Mouse (Mus musculus) stomach, postnatal 0 days (tissue): Measurements from ENCODE around the gene Pkdcc. TPM values are rescaled to one million over a fixed set of nuclear protein-coding genes. Genes with fewer than 3 reads are reported as not detected.

Source experiments
- ATAC-seq: fragments of 200-750 bp; cut with Nextera tagmentation; 2 replicates; pipeline ENCODE4 v1.8.0; 2017; ENCODE audit not compliant: low FRiP score, low TSS enrichment
- DNase-seq: peaks from one replicate; pipeline ENCODE4 v3.0.0-alpha.2; 2016; ENCODE audit warnings: low spot score
- H3K27ac ChIP-seq: fragments of 300-500 bp; sonication (generic); replicated peaks from 2 replicates; pipeline ENCODE4 v1.5.1; 2014; ENCODE audit warnings: mild to moderate bottlenecking, control low read depth
- H3K27me3 ChIP-seq: fragments of 300-500 bp; sonication (generic); 2 replicates; pipeline ENCODE4 v1.6.1; 2014; ENCODE audit warnings: low read length; ENCODE audit not compliant: control insufficient read depth, insufficient read depth
- H3K36me3 ChIP-seq: fragments of 300-500 bp; sonication (generic); 2 replicates; pipeline ENCODE4 v1.6.1; 2014; ENCODE audit warnings: low read length, mixed read lengths; ENCODE audit not compliant: control insufficient read depth, insufficient read depth
- H3K4me1 ChIP-seq: fragments of 300-500 bp; sonication (generic); replicated peaks from 2 replicates; pipeline ENCODE4 v1.6.1; 2014; ENCODE audit warnings: antibody characterized with exemption; ENCODE audit not compliant: control insufficient read depth, insufficient read depth
- H3K4me2 ChIP-seq: fragments of 300-500 bp; sonication (generic); replicated peaks from 2 replicates; pipeline ENCODE4 v1.6.1; 2014; ENCODE audit warnings: low read depth, mild to moderate bottlenecking, control low read depth, moderate library complexity
- H3K4me3 ChIP-seq: fragments of 300-500 bp; sonication (generic); 2 replicates; pipeline ENCODE4 v1.5.1; 2014; ENCODE audit warnings: low read depth, low read length, control low read depth
- H3K9ac ChIP-seq: fragments of 300-500 bp; sonication (generic); 2 replicates; pipeline ENCODE4 v1.6.1; 2014; ENCODE audit warnings: mild to moderate bottlenecking, low read length, control low read depth, mixed read lengths
- H3K9me3 ChIP-seq: fragments of 300-500 bp; sonication (generic); 2 replicates; pipeline ENCODE4 v1.6.1; 2016; ENCODE audit warnings: low read length; ENCODE audit not compliant: control insufficient read depth
- CTCF ChIP-seq: IDR thresholded peaks from 2 replicates; pipeline ENCODE4 v1.5.1; 2016; ENCODE audit warnings: antibody characterized with exemption, low read depth, mild to moderate bottlenecking, moderate library complexity
- EP300 ChIP-seq: optimal IDR thresholded peaks from 2 replicates; pipeline ENCODE3; 2016; ENCODE audit warnings: antibody characterized with exemption
- WGBS: fragments of 180-500 bp; shearing (Covaris S2); extraction: QIAGEN DNeasy Blood & Tissue Kit; methylation state at CpG from one replicate; pipeline ENCODE4 v1.1.7; 2014; 5-methylcytosine and 5-hydroxymethylcytosine counted together
- polyA plus RNA-seq: library from polyadenylated mRNA; unstranded; fragments of >200 nt; fragmentation: Nextera tagmentation; extraction: Ambion mirVana; gene quantifications from 2 replicates; pipeline ENCODE4 v1.2.1, GENCODE M21; 2015

Pkdcc gene
- polyA plus RNA-seq, 1 experiment from 2014 or later: 10.3 TPM

- no peak for TF ChIP-seq CTCF
- H3K9me3 ChIP-seq: no peaks in the 10 kb centered on the region
- no peaks in the 10 kb centered on the region for H3K27me3 ChIP-seq
- no peak overlapping the region for H3K4me2 ChIP-seq
- whole genome bisulfite sequencing: 57% methylated on average over 7 of the region's 7 CpGs
- H3K36me3 ChIP-seq: no peaks in the 10 kb centered on the region
- H3K27ac ChIP-seq: no peak overlapping the region
- no peaks in the 10 kb centered on the region for H3K4me1 ChIP-seq
- no peak overlapping the region for H3K9ac ChIP-seq
- H3K4me3 ChIP-seq: no peak overlapping the region
- DNase-seq (no peak), ATAC-seq (no peak)
Measured at GRCm38 (mm10) chr17:83246090-83246489, 31.0 kb downstream of the Pkdcc start.

- 64% methylated on average over 4 of the region's 4 CpGs for WGBS
- Histone ChIP-seq H3K4me1 (no peaks in the 10 kb centered on the region), H3K36me3 (no peaks in the 10 kb centered on the region), H3K4me3 (no peak overlapping the region), H3K27me3 (no peaks in the 10 kb centered on the region), H3K27ac (no peak overlapping the region), H3K9me3 (no peaks in the 10 kb centered on the region), H3K4me2 (no peak overlapping the region), H3K9ac (no peak overlapping the region)
- DNase-seq (no peak), ATAC-seq (no peak)
- TF ChIP-seq CTCF: no peak
- TF ChIP-seq EP300: no peak
Measured at GRCm38 (mm10) chr17:83247176-83247575, 32.1 kb downstream of the Pkdcc start.

- no peak for DNase-seq
- H3K4me3 ChIP-seq: no peak overlapping the region
- ATAC-seq: no peak
- no peak overlapping the region for H3K27ac ChIP-seq
- H3K27me3 ChIP-seq: no peaks in the 10 kb centered on the region
- WGBS: 57% methylated on average over 2 of the region's 2 CpGs
- no peak overlapping the region for H3K4me2 ChIP-seq
- no peak overlapping the region for H3K9ac ChIP-seq
- H3K36me3 ChIP-seq: no peaks in the 10 kb centered on the region
- no peaks in the 10 kb centered on the region for H3K9me3 ChIP-seq
- H3K4me1 ChIP-seq: no peaks in the 10 kb centered on the region
- TF ChIP-seq EP300: no peak
- no peak for TF ChIP-seq CTCF
Measured at GRCm38 (mm10) chr17:83248467-83248866, 33.4 kb downstream of the Pkdcc start.

GRCm38 (mm10) chr17:83250903-83251526, 35.9 kb downstream of the Pkdcc start:
- H3K27me3 ChIP-seq: no peaks in the 10 kb centered on the region
- no peaks in the 10 kb centered on the region for H3K4me1 ChIP-seq
- 55% methylated on average over 18 of the region's 18 CpGs for WGBS
- H3K9me3 ChIP-seq: no peaks in the 10 kb centered on the region
- ATAC-seq (no peak), DNase-seq (no peak)
- TF ChIP-seq EP300 (no peak), CTCF (no peak)
- H3K36me3 ChIP-seq: no peaks in the 10 kb centered on the region
- H3K4me2 ChIP-seq: no peak overlapping the region
- no peak overlapping the region for H3K4me3 ChIP-seq
- H3K27ac ChIP-seq: no peak overlapping the region
- no peak overlapping the region for H3K9ac ChIP-seq

- H3K9ac ChIP-seq: no peak overlapping the region
- peak; percentile 53; the same call in 1 of the 2 replicates for ATAC-seq
- no peaks in the 10 kb centered on the region for H3K9me3 ChIP-seq
- TF ChIP-seq CTCF: peak; percentile 95
- no peak for TF ChIP-seq EP300
- no peak overlapping the region for H3K27ac ChIP-seq
- 26% methylated on average over 12 of the region's 12 CpGs for WGBS
- H3K36me3 ChIP-seq: no peaks in the 10 kb centered on the region
- no peak overlapping the region for H3K4me3 ChIP-seq
- no peak for DNase-seq
- no peak overlapping the region for H3K4me2 ChIP-seq
- no peaks in the 10 kb centered on the region for H3K4me1 ChIP-seq
- H3K27me3 ChIP-seq: no peaks in the 10 kb centered on the region
Measured at GRCm38 (mm10) chr17:83253051-83253649, 38.1 kb downstream of the Pkdcc start.
